Mouse (Mus musculus): ENCODE measurements at regions not wholly inside any gene's neighbourhood (a gene's known extent, or its start where the extent isn't known, plus 50 kb on each side); places are given as distances from the start of the nearest gene placed in this dataset.

GRCm38 (mm10) chr13:5735027-5735624 is 126.2 kb upstream of the Klf6 start:
- TF ChIP-seq CTCF (IDR thresholded peaks at IDR 0.05; ENCODE audit: low read depth, low read length) (no peak), POLR2A (IDR thresholded peaks at IDR 0.05; ENCODE audit: borderline replicate concordance, low read depth, low read length) (no peak)

All from bone marrow macrophage, adult 2 months (primary cell).